Mouse (Mus musculus): ENCODE data around the gene Slc13a2. TPM values are rescaled to one million over a fixed set of nuclear protein-coding genes. Genes with fewer than 3 reads are reported as not detected.

Gene Slc13a2
- polyA plus RNA-seq, 1 experiment from 2014 or later = 4.6 TPM

DNA sequence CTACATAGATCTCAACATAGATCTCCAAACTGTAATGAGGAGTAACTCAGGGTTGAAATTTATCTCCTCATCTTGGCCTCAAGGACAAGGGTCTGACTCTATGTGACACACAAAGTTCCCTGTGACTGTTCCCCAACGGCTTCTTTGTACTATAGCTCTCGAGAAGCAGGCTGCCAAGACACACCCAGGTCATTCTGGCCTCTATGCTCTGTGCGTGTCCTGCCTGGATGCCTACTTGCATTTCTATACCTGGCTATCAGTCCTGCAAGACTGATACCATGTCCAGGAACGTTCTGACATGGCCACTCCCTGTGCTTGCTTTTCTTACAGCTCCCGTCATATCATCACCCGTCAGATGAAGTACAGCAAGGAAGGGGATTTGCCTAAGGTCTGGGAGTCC, 20.0 kb downstream of the Slc13a2 start:
- no peaks in the 10 kb centered on the region for H3K9me3 ChIP-seq (ENCODE audit: control insufficient read depth, low read length)
- WGBS = 54% methylated on average over 6 of the region's 6 CpGs
- ATAC-seq = peak; percentile 74
- H3K27me3 ChIP-seq (replicated peaks; ENCODE audit: control insufficient read depth, insufficient read depth, low read length) = no peaks in the 10 kb centered on the region
- peaks cover 14% of the 10 kb centered on the region for H3K4me1 ChIP-seq (ENCODE audit: control insufficient read depth, insufficient read depth, low read length)
- no peak overlapping the region for H3K4me2 ChIP-seq (ENCODE audit: low read depth, low read length)
- H3K4me3 ChIP-seq (ENCODE audit: low read length) = no peak overlapping the region
- peak overlapping the region; percentile 86 for H3K27ac ChIP-seq (ENCODE audit: low read length)
- no peak overlapping the region for H3K9ac ChIP-seq (ENCODE audit: low read depth, low read length)
- H3K36me3 ChIP-seq (ENCODE audit: control insufficient read depth, insufficient read depth, low read length) = no peaks in the 10 kb centered on the region

DNA sequence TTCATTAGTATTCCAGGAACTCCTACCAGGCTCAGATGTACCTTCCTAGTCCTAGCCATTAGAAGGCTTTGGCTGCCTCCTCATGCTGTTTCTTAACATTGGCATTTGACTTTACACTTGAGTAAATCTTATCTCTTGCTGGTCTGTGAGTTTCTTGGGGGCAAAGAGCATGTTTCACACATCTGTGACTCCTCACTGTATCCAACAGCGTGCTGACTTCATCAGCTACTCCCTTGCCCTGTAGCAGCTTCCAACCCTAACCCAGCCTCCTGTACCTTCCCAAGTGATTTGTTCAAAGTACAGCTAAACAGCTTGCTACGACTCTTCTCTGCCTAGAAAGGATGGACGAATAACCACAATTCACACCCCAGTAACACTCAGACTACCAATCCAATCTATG, 20.5 kb downstream of the Slc13a2 start:
- Histone ChIP-seq H3K4me3 (ENCODE audit: low read length) (no peak overlapping the region), H3K27me3 (replicated peaks; ENCODE audit: control insufficient read depth, insufficient read depth, low read length) (no peaks in the 10 kb centered on the region), H3K4me1 (ENCODE audit: control insufficient read depth, insufficient read depth, low read length) (peaks cover 18% of the 10 kb centered on the region), H3K9me3 (ENCODE audit: control insufficient read depth, low read length) (no peaks in the 10 kb centered on the region), H3K4me2 (ENCODE audit: low read depth, low read length) (no peak overlapping the region), H3K27ac (ENCODE audit: low read length) (peak overlapping the region; percentile 91), H3K36me3 (ENCODE audit: control insufficient read depth, insufficient read depth, low read length) (no peaks in the 10 kb centered on the region), H3K9ac (ENCODE audit: low read depth, low read length) (peak overlapping the region; percentile 56; the same call in 1 of the 2 replicates)
- 53% methylated on average over 3 of the region's 3 CpGs for WGBS
- peak; percentile 78 for ATAC-seq

DNA sequence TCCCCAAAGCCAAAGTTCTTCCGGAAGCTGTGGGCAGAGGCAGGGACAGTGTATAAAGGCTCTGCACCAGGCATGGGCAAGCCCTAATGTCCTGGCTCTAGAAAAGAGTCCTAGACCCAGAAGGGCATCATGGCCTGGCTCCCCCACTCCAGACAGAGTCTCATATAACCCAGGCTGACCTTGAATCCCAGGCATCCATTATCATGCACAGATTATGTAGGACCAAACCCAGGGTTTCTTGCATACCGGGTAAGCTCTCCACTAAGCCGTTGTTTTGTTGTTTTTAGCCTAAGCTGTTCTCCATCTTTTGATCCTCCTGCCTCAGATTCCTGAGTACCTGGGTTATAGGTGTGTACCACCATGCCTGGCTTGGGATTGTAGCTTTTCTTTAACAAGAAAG, 21.1 kb downstream of the Slc13a2 start:
- 59% methylated on average over 3 of the region's 3 CpGs for WGBS
- 0 out of 2 replicates have a peak, but pooled peaks have one; percentile 2 for ATAC-seq
- H3K4me3 ChIP-seq (ENCODE audit: low read length) = no peak overlapping the region
- H3K36me3 ChIP-seq (ENCODE audit: control insufficient read depth, insufficient read depth, low read length) = no peaks in the 10 kb centered on the region
- no peak overlapping the region for H3K4me2 ChIP-seq (ENCODE audit: low read depth, low read length)
- peak overlapping the region; percentile 91 for H3K27ac ChIP-seq (ENCODE audit: low read length)
- peak overlapping the region; percentile 56 for H3K9ac ChIP-seq (ENCODE audit: low read depth, low read length)
- H3K4me1 ChIP-seq (ENCODE audit: control insufficient read depth, insufficient read depth, low read length) = peaks cover 18% of the 10 kb centered on the region
- no peaks in the 10 kb centered on the region for H3K27me3 ChIP-seq (replicated peaks; ENCODE audit: control insufficient read depth, insufficient read depth, low read length)
- H3K9me3 ChIP-seq (ENCODE audit: control insufficient read depth, low read length) = no peaks in the 10 kb centered on the region

DNA sequence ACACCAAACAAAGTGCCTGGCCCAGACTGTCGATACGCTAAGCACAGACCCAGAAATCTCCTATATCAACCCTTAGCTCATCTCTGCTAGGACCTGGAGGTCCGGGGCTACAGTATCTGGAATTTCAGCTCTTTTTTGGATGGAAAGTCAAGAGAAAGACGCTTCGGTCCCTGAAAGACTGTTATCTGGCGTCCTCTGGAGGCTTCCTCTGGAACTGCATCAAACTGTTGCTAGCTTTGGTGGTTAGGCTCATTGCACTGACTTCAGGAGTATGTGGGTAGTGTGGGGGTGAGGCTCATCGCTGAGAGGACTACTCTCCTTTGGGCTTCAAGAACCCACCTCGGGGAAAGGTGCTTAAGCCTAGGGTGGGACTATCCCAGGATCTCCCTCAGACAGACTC, 22.3 kb downstream of the Slc13a2 start:
- no peak overlapping the region for H3K4me3 ChIP-seq (ENCODE audit: low read length)
- peak overlapping the region; percentile 56; the same call in 1 of the 2 replicates for H3K9ac ChIP-seq (ENCODE audit: low read depth, low read length)
- no peak for ATAC-seq
- H3K4me2 ChIP-seq (ENCODE audit: low read depth, low read length) = 0 out of 2 replicates have a peak overlapping the region, but pooled peaks have one; percentile 1
- no peaks in the 10 kb centered on the region for H3K27me3 ChIP-seq (replicated peaks; ENCODE audit: control insufficient read depth, insufficient read depth, low read length)
- H3K9me3 ChIP-seq (ENCODE audit: control insufficient read depth, low read length) = no peaks in the 10 kb centered on the region
- peak overlapping the region; percentile 91; the same call in 1 of the 2 replicates for H3K27ac ChIP-seq (ENCODE audit: low read length)
- peaks cover 18% of the 10 kb centered on the region for H3K4me1 ChIP-seq (ENCODE audit: control insufficient read depth, insufficient read depth, low read length)
- 15% methylated on average over 8 of the region's 8 CpGs for WGBS
- H3K36me3 ChIP-seq (ENCODE audit: control insufficient read depth, insufficient read depth, low read length) = no peaks in the 10 kb centered on the region

DNA sequence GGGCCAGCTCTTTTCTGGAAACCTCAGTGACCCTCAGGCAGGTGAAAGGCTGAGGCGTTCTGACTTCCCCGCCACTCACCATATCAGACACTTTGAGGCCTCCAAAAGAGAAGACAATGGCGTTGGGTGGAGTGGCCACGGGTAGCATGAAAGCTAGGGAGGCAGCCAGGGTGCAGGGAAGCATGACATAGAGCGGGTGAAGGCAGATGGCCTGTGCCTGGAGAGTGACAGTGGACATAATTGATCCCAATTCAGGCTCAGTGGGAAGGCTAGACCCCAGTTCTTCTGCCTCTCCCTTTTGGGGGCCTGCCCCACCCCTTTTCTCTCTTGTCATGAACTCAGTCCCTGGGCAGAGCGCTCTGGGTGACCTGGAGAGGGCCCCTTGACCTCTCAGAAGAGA, 23.8 kb downstream of the Slc13a2 start:
- Histone ChIP-seq H3K4me2 (ENCODE audit: low read depth, low read length) (no peak overlapping the region), H3K27ac (ENCODE audit: low read length) (no peak overlapping the region), H3K4me3 (ENCODE audit: low read length) (no peak overlapping the region), H3K27me3 (replicated peaks; ENCODE audit: control insufficient read depth, insufficient read depth, low read length) (no peaks in the 10 kb centered on the region), H3K9me3 (ENCODE audit: control insufficient read depth, low read length) (no peaks in the 10 kb centered on the region), H3K4me1 (ENCODE audit: control insufficient read depth, insufficient read depth, low read length) (peaks cover 18% of the 10 kb centered on the region), H3K36me3 (ENCODE audit: control insufficient read depth, insufficient read depth, low read length) (no peaks in the 10 kb centered on the region), H3K9ac (ENCODE audit: low read depth, low read length) (no peak overlapping the region)
- 82% methylated on average over 6 of the region's 6 CpGs for WGBS
- no peak for ATAC-seq

DNA sequence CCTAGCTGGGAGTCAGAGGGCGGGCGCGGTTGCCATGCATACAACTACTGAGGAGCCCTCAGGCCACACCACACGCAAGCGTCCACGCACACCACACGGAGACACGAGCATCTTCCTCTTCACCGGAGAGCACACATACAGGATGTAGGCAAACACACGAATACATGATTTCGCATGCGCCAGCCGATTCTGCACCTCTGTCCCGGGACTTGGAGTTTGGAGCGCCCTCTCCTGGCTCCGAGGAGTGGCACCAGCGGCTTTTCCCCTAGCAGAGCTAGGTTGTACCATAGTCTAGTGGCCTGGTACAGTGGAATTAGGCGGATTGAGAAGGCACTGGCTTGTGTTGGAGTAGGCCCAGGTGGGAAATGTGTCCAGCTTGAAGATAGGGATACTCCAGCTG, 24.6 kb downstream of the Slc13a2 start:
- H3K4me3 ChIP-seq (ENCODE audit: low read length) = no peak overlapping the region
- 11% methylated on average over 18 of the region's 18 CpGs for WGBS
- peak overlapping the region; percentile 32 for H3K4me2 ChIP-seq (ENCODE audit: low read depth, low read length)
- H3K4me1 ChIP-seq (ENCODE audit: control insufficient read depth, insufficient read depth, low read length) = peaks cover 18% of the 10 kb centered on the region
- peak overlapping the region; percentile 33; the same call in 1 of the 2 replicates for H3K27ac ChIP-seq (ENCODE audit: low read length)
- H3K27me3 ChIP-seq (replicated peaks; ENCODE audit: control insufficient read depth, insufficient read depth, low read length) = no peaks in the 10 kb centered on the region
- H3K9ac ChIP-seq (ENCODE audit: low read depth, low read length) = peak overlapping the region; percentile 50
- ATAC-seq = peak; percentile 25; the same call in 1 of the 2 replicates
- no peaks in the 10 kb centered on the region for H3K36me3 ChIP-seq (ENCODE audit: control insufficient read depth, insufficient read depth, low read length)
- H3K9me3 ChIP-seq (ENCODE audit: control insufficient read depth, low read length) = no peaks in the 10 kb centered on the region

DNA sequence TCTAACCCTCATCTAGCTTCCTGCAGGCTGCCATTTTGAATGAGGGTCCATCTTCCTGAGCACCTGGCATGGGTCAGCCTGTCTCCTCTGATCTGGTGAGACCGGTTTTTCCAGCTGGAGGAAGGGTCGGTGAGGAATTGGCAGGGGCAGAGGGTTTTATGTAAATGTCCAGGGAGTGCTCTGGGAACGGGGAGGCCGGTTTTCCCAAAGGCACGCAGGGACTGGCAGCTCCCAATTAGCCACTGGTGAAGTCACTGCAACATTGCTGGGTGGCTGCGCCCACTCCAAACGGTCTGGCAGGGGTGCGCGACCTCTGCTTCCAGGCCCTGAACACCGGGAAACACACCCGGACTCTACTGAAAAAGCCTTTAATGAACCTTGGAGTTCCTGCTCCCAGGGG, 25.1 kb downstream of the Slc13a2 start:
- ATAC-seq = peak; percentile 5; the same call in 1 of the 2 replicates
- H3K36me3 ChIP-seq (ENCODE audit: control insufficient read depth, insufficient read depth, low read length) = no peaks in the 10 kb centered on the region
- no peaks in the 10 kb centered on the region for H3K27me3 ChIP-seq (replicated peaks; ENCODE audit: control insufficient read depth, insufficient read depth, low read length)
- peak overlapping the region; percentile 50 for H3K9ac ChIP-seq (ENCODE audit: low read depth, low read length)
- H3K4me1 ChIP-seq (ENCODE audit: control insufficient read depth, insufficient read depth, low read length) = peaks cover 18% of the 10 kb centered on the region
- peak overlapping the region; percentile 33; the same call in 1 of the 2 replicates for H3K27ac ChIP-seq (ENCODE audit: low read length)
- H3K4me2 ChIP-seq (ENCODE audit: low read depth, low read length) = peak overlapping the region; percentile 32
- 37% methylated on average over 11 of the region's 11 CpGs for WGBS
- H3K4me3 ChIP-seq (ENCODE audit: low read length) = no peak overlapping the region
- H3K9me3 ChIP-seq (ENCODE audit: control insufficient read depth, low read length) = no peaks in the 10 kb centered on the region

DNA sequence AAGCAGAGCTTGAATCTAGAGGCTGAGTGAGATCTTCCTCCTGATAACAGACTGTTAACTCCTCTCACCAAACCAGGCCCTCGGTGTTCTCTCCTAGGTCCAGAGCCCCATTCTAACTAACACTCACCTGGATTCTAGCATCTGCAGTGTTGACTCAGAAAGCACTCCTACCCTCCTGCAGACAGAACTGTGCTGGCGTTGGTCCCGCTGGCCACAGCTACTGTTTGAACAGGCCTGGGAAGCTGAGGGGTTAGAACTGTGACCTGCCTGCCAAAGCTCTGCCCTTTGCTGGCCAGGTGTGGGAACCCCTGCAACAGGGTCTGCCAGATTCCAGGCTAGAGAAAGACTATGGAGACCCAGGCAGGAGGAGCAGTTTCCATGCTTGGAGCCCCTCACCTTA, 29.3 kb downstream of the Slc13a2 start:
- Histone ChIP-seq H3K4me1 (ENCODE audit: control insufficient read depth, insufficient read depth, low read length) (peaks cover 4% of the 10 kb centered on the region; the same call in 1 of the 2 replicates), H3K27me3 (replicated peaks; ENCODE audit: control insufficient read depth, insufficient read depth, low read length) (no peaks in the 10 kb centered on the region), H3K4me2 (ENCODE audit: low read depth, low read length) (no peak overlapping the region), H3K4me3 (ENCODE audit: low read length) (no peak overlapping the region), H3K36me3 (ENCODE audit: control insufficient read depth, insufficient read depth, low read length) (no peaks in the 10 kb centered on the region), H3K9ac (ENCODE audit: low read depth, low read length) (no peak overlapping the region), H3K27ac (ENCODE audit: low read length) (no peak overlapping the region), H3K9me3 (ENCODE audit: control insufficient read depth, low read length) (no peaks in the 10 kb centered on the region)
- ATAC-seq = no peak
- WGBS = 58% methylated on average over 3 of the region's 3 CpGs

DNA sequence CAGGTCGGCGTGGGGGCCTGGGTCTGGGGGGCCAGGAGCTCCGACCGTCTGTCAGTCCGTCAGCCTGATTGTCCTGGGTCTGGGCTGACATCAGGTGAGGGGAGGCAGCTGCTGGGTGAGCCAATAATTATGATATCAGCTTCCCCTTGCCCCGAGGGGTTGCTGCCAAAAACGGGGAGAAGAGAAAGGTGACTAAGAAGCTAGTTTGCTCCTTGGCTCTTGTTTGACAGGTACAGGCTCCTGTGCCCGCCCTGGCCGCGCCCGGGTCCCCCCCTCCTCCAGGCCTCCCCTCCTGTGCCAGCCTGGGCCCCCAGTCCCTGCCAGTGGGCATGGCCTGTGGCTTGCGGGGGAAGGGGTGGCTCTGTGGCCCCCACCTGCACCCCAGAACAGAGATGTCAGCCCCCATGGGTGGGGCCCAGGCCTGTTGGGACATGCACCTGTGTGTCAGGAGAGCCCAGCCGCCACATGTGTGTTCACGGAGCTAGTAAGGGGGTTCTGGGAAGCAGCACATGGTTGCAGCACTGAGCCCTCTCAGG, 35.4 kb downstream of the Slc13a2 start, which contains the start of gene Foxn1:
Foxn1 (minus strand) TSS at position 51 of the 536 bp plus-strand sequence.
- no peak within 1 kb of the TSS for H3K4me3 ChIP-seq (ENCODE audit: low read length)

DNA sequence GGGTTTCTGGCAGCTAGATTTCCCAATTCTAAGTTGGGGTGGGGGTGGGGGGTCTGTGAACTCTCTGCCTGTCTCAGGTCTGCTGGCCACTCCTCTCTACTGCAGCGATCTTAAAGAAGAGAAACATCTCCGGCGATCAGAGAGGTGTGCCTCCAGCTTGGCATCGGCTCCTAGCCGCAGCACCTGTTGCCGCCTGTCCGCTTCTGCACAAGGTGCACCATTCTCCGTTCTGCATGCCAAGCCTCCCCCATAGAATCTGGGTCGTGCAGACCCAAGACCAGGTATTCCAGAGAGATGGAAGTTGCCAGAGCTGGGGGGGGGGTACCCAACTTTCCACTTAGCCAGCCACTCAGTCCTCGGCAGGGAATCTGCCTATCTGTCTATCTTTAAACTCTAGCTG, 36.2 kb downstream of the Slc13a2 start:
- Histone ChIP-seq H3K9ac (ENCODE audit: low read depth, low read length) (no peak overlapping the region), H3K9me3 (ENCODE audit: control insufficient read depth, low read length) (no peaks in the 10 kb centered on the region), H3K4me2 (ENCODE audit: low read depth, low read length) (no peak overlapping the region), H3K36me3 (ENCODE audit: control insufficient read depth, insufficient read depth, low read length) (no peaks in the 10 kb centered on the region), H3K27ac (ENCODE audit: low read length) (no peak overlapping the region), H3K4me3 (ENCODE audit: low read length) (no peak overlapping the region), H3K27me3 (replicated peaks; ENCODE audit: control insufficient read depth, insufficient read depth, low read length) (no peaks in the 10 kb centered on the region), H3K4me1 (ENCODE audit: control insufficient read depth, insufficient read depth, low read length) (no peaks in the 10 kb centered on the region)
- ATAC-seq = no peak
- 84% methylated on average over 10 of the region's 10 CpGs for WGBS

More for the DNA sequence above, 35.4 kb downstream of the Slc13a2 start, which contains the start of gene Foxn1:
- Histone ChIP-seq H3K4me2 (ENCODE audit: low read depth, low read length) (no peak within 1 kb of the TSS), H3K27ac (ENCODE audit: low read length) (no peak within 1 kb of the TSS), H3K9ac (ENCODE audit: low read depth, low read length) (no peak within 1 kb of the TSS), H3K27me3 (replicated peaks; ENCODE audit: control insufficient read depth, insufficient read depth, low read length) (no peaks in the 10 kb centered on the region), H3K9me3 (ENCODE audit: control insufficient read depth, low read length) (no peaks in the 10 kb centered on the region), H3K36me3 (ENCODE audit: control insufficient read depth, insufficient read depth, low read length) (no peaks in the 10 kb centered on the region), H3K4me1 (ENCODE audit: control insufficient read depth, insufficient read depth, low read length) (no peaks in the 10 kb centered on the region)
- 87% methylated on average over 14 of the region's 14 CpGs for WGBS
- ATAC-seq = no peak

All from intestine, embryonic 16.5 days (tissue).